Mouse (Mus musculus) limb, embryonic 11.5 days (tissue): ENCODE data around the gene Abhd12b. TPM values are rescaled to one million over a fixed set of nuclear protein-coding genes. Genes with fewer than 3 reads are reported as not detected.

ENCODE experiments used
- ATAC-seq: fragments of 200-750 bp; cut with Nextera tagmentation; 2 replicates; pipeline ENCODE4 v1.8.0; 2017; ENCODE audit warnings: low read depth; ENCODE audit not compliant: insufficient number of reproducible peaks, low FRiP score, low TSS enrichment
- DNase-seq: peaks from one replicate; pipeline ENCODE4 v3.0.0-alpha.2; 2015; ENCODE audit warnings: low spot score
- H3K27ac ChIP-seq: fragments of 300-500 bp; sonication (generic); replicated peaks from 2 replicates; pipeline ENCODE4 v1.5.1; 2014; ENCODE audit warnings: low read depth, mild to moderate bottlenecking, low read length
- H3K27me3 ChIP-seq: fragments of 300-500 bp; sonication (generic); 2 replicates; pipeline ENCODE4 v1.6.1; 2014; ENCODE audit warnings: mild to moderate bottlenecking, low read length, mixed read lengths; ENCODE audit not compliant: control insufficient read depth, insufficient read depth
- H3K36me3 ChIP-seq: fragments of 300-500 bp; sonication (generic); 2 replicates; pipeline ENCODE4 v1.6.1; 2014; ENCODE audit warnings: mild to moderate bottlenecking, low read length, moderate library complexity, mixed read lengths; ENCODE audit not compliant: control insufficient read depth, insufficient read depth
- H3K4me1 ChIP-seq: fragments of 300-500 bp; sonication (generic); 2 replicates; pipeline ENCODE4 v1.6.1; 2014; ENCODE audit warnings: low read length, mixed read lengths; ENCODE audit not compliant: control insufficient read depth, insufficient read depth
- H3K4me2 ChIP-seq: fragments of 300-500 bp; sonication (generic); 2 replicates; pipeline ENCODE4 v1.6.1; 2014; ENCODE audit warnings: low read depth, mild to moderate bottlenecking, moderate library complexity; ENCODE audit not compliant: severe bottlenecking
- H3K4me3 ChIP-seq: fragments of 300-500 bp; sonication (generic); 2 replicates; pipeline ENCODE4 v1.5.1; 2014; ENCODE audit warnings: low read depth, low read length
- H3K9ac ChIP-seq: fragments of 300-500 bp; sonication (generic); 2 replicates; pipeline ENCODE4 v1.6.1; 2014; ENCODE audit warnings: mild to moderate bottlenecking, low read length
- H3K9me3 ChIP-seq: fragments of 300-500 bp; sonication (generic); 2 replicates; pipeline ENCODE4 v1.6.1; 2016; ENCODE audit warnings: low read length; ENCODE audit not compliant: control insufficient read depth
- WGBS: fragments of 180-500 bp; shearing (Covaris S2); extraction: QIAGEN DNeasy Blood & Tissue Kit; methylation state at CpG from one replicate; pipeline ENCODE4 v1.1.7; 2014; 5-methylcytosine and 5-hydroxymethylcytosine counted together
- polyA plus RNA-seq: library from polyadenylated mRNA; unstranded; fragments of >200 nt; fragmentation: Nextera tagmentation; extraction: Ambion mirVana; gene quantifications from 2 replicates; pipeline ENCODE4 v1.2.1, GENCODE M21; 2014

The Abhd12b gene
- polyA plus RNA-seq, 1 experiment from 2014 or later: 0.15 TPM

DNA sequence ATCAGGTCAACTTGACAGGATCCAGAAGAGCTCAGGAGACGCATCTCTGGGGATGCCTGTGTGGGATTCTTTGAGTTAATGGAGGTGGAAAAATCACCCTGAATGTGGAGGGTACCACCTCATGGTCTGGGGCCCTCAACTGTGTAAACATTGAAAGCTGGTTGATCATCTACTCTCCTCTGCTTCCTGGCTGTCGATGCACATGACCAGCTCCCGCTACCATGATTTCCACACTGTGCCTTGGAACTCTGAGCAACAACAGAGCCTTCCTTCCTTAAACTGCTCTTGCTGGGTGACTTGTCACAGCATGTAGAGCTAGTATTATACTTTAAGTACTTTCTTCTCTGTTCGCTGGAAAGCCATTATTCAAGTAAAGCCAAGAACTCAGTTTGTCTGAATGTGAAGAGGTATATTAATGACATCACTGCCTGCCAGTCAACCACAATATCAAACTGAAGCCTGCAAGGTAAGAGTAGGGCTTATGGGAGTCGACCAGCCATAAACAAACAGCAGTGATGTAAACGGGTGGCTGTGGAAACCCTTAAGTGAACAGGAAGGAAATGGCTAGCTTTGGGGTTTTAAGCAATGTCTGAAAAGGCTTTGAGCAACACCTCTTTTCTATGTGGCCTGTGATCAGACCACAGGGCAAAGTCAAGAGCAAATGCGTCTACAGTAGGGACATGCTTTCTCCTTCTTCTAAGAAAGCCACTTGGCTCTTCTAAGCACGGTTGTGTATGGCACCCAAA, 65.0 kb downstream of the Abhd12b start:
- no peak overlapping the region for H3K9ac ChIP-seq
- H3K27me3 ChIP-seq: no peaks in the 10 kb centered on the region
- ATAC-seq (no peak), DNase-seq (no peak)
- no peaks in the 10 kb centered on the region for H3K9me3 ChIP-seq
- no peak overlapping the region for H3K27ac ChIP-seq
- H3K4me2 ChIP-seq: no peak overlapping the region
- no peak overlapping the region for H3K4me3 ChIP-seq
- 90% methylated on average over 8 of the region's 8 CpGs for WGBS
- H3K36me3 ChIP-seq: no peaks in the 10 kb centered on the region
- H3K4me1 ChIP-seq: no peaks in the 10 kb centered on the region

DNA sequence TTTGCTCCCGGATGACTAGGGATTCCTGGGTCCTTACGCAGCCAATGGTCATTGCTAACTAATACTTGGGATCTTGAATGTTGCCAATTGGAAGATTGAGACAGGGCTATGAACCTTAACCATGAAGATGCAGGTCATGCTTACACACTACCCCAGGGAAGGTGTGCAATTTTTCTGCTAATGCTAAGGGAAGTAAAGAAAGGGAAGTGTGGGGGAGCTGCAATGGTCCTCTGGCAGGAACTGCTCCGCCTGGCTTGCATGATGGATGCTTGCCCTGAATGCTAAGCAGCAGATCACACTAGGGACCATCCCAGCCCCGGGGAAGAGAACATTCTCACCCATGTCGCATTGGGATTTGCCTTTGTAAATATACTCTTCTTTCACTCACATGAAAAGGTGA, 67.5 kb downstream of the Abhd12b start:
- no peak for DNase-seq
- Histone ChIP-seq H3K9me3 (no peaks in the 10 kb centered on the region), H3K36me3 (no peaks in the 10 kb centered on the region), H3K27ac (no peak overlapping the region), H3K4me3 (no peak overlapping the region), H3K27me3 (0 out of 2 replicates have a peak, but pooled peaks cover 1% of the 10 kb centered on the region), H3K4me1 (no peaks in the 10 kb centered on the region), H3K9ac (no peak overlapping the region), H3K4me2 (no peak overlapping the region)
- ATAC-seq: no peak
- WGBS: 83% methylated on average over 5 of the region's 5 CpGs

DNA sequence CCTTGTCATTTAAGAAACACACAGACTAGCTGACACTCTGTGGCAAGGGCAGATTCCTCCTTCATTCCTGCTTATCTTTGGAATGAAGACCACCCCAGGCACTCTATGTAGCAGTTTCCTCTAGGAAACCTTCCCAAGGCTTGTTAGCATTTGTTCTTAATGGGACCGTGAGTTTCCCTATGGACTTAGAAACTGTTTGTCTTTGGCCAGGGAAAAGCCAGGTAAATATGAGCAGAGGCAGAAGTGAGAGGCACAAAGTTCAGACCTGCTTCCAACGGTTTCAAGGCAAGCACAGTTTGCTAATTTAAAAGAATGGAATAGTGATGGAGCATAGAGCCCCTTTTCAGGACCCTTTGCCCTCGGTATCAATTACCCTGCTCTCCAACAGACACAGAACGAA, 69.4 kb downstream of the Abhd12b start:
- DNase-seq (no peak), ATAC-seq (no peak)
- no peaks in the 10 kb centered on the region for H3K36me3 ChIP-seq
- H3K9ac ChIP-seq: no peak overlapping the region
- no peak overlapping the region for H3K4me3 ChIP-seq
- H3K9me3 ChIP-seq: no peaks in the 10 kb centered on the region
- H3K4me2 ChIP-seq: no peak overlapping the region
- H3K27me3 ChIP-seq: 0 out of 2 replicates have a peak, but pooled peaks cover 3% of the 10 kb centered on the region
- no peak overlapping the region for H3K27ac ChIP-seq
- WGBS: 75% methylated on average over 4 of the region's 4 CpGs
- H3K4me1 ChIP-seq: peaks cover 6% of the 10 kb centered on the region

DNA sequence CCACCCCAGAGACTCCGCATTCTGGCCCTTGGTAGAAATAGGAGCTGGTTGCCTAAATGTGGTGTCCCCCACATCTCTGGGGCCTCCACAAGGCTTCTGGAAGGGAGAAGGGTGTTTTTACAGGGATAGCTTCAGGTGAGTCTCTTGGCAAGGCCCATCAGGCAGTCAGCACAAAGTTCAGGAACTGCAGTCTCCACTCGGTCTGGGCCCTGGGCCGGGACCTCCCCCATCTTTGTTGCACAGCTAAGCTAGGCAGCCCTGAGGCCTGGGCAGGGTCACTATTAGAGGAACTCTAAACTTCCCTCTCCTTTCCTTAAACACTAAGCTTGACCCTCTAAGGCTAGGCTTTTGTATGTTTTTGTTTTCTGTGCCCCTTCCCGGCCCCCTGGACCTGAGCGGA, 72.7 kb downstream of the Abhd12b start:
- WGBS: 32% methylated on average over 5 of the region's 5 CpGs
- Histone ChIP-seq H3K27me3 (0 out of 2 replicates have a peak, but pooled peaks cover 3% of the 10 kb centered on the region), H3K4me1 (peaks cover 6% of the 10 kb centered on the region), H3K9me3 (no peaks in the 10 kb centered on the region), H3K36me3 (no peaks in the 10 kb centered on the region), H3K27ac (no peak overlapping the region), H3K4me3 (peak overlapping the region; percentile 44; the same call in 1 of the 2 replicates), H3K4me2 (peak overlapping the region; percentile 86), H3K9ac (no peak overlapping the region)
- ATAC-seq (no peak), DNase-seq (no peak)

DNA sequence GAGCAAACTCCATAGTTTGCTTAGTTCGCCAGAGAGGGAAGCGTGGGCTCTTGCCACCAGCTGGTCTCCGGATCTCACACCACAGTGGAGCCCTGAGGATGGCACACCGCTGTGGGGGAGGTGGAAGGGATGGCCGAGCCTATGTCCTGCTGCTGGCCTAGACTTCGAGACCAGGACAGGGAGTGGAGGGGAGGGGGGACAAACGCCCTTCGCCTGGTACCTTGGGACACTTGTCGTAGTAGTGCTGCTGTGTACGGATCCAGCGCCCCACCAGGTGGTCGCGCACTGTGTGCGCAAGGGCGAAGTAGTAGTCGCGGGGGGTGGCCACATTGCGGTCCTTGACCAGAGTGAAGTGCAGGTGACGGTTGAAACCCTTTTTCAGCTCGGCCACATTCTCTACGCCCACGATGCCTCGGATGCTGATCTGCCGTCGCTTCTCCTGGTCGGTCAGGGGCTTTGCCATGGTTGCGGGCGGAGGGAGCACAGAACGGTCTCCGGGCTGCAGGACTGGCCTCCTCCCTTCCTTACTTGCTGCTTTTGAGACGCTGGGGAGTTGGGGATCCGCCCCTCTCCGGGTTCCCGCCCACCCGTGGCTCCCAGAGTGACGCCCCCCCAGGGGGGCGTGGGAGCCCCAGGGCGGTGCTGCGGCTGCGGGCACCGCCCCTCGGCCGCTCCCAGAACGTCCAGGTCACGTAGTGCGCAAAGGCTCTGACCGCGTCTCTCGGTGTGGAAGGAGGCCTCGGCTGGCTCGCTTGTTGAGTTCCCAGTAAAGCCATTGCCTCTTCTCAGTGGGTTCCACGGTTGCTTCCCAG, 73.4 kb downstream of the Abhd12b start:
- peak overlapping the region; percentile 21; the same call in 1 of the 2 replicates for H3K27ac ChIP-seq
- H3K36me3 ChIP-seq: no peaks in the 10 kb centered on the region
- peak; percentile 84 for ATAC-seq
- H3K27me3 ChIP-seq: 0 out of 2 replicates have a peak, but pooled peaks cover 3% of the 10 kb centered on the region
- peak overlapping the region; percentile 53 for H3K9ac ChIP-seq
- peak overlapping the region; percentile 86 for H3K4me2 ChIP-seq
- 1% methylated on average over 52 of the region's 52 CpGs for WGBS
- H3K4me3 ChIP-seq: peak overlapping the region; percentile 44
- H3K4me1 ChIP-seq: peaks cover 6% of the 10 kb centered on the region
- peak; percentile 76 for DNase-seq
- no peaks in the 10 kb centered on the region for H3K9me3 ChIP-seq

DNA sequence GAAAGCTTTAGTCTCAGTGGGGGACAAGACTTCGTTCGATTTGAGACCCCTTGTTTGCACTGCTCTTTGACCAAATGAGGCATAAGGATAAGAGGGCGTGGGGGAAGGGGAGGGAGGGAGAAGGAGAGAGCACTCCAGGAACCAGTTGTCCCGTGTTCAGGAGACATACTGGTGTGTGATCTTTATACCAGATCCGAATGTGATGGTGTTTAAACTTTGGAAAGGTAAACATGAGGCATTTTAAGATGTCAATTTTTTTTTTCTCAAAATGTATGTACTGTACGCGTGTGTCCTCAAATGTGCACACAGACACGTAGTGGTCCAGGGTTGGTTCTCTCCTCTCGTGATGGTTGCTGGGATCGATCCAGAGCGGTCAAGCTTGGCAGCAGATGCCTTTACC, 74.2 kb downstream of the Abhd12b start:
- no peak for DNase-seq
- Histone ChIP-seq H3K4me2 (peak overlapping the region; percentile 86), H3K9ac (no peak overlapping the region), H3K27me3 (0 out of 2 replicates have a peak, but pooled peaks cover 3% of the 10 kb centered on the region), H3K27ac (no peak overlapping the region), H3K4me1 (peaks cover 6% of the 10 kb centered on the region), H3K36me3 (no peaks in the 10 kb centered on the region), H3K4me3 (no peak overlapping the region), H3K9me3 (no peaks in the 10 kb centered on the region)
- WGBS: 65% methylated on average over 11 of the region's 11 CpGs
- no peak for ATAC-seq

DNA sequence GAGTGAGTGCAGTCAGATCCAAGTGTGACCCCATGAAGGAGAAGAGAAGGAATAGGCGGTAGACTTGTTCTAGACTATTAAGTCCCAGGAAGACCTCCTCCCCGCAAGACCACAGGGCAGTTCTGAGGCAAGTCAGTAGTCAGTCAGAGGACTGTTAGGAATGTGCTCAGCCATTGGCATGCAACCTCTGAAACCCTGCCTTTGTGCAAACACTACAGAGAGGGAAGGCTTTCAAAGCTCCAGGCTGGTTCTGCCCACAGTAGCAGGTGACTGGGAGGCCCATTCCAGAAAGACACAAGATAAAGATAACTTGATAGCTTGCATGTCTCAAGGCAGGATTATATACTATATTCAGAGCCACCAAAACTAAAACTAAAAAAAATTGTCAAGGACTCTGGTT, 77.4 kb downstream of the Abhd12b start, which contains the start of gene Pygl:
Gene Pygl, minus strand, starts transcription at position 195 of the 400 bp plus-strand sequence.
- H3K4me2 ChIP-seq: no peak within 1 kb of the TSS
- WGBS: 93% methylated on average over 2 of the region's 2 CpGs
- DNase-seq: no peak
- ATAC-seq: no peak
- peaks cover 6% of the 10 kb centered on the region for H3K4me1 ChIP-seq
- H3K9me3 ChIP-seq: no peaks in the 10 kb centered on the region
- no peak within 1 kb of the TSS for H3K27ac ChIP-seq
- 0 out of 2 replicates have a peak, but pooled peaks cover 3% of the 10 kb centered on the region for H3K27me3 ChIP-seq
- H3K4me3 ChIP-seq: no peak within 1 kb of the TSS
- no peak within 1 kb of the TSS for H3K9ac ChIP-seq
- no peaks in the 10 kb centered on the region for H3K36me3 ChIP-seq

DNA sequence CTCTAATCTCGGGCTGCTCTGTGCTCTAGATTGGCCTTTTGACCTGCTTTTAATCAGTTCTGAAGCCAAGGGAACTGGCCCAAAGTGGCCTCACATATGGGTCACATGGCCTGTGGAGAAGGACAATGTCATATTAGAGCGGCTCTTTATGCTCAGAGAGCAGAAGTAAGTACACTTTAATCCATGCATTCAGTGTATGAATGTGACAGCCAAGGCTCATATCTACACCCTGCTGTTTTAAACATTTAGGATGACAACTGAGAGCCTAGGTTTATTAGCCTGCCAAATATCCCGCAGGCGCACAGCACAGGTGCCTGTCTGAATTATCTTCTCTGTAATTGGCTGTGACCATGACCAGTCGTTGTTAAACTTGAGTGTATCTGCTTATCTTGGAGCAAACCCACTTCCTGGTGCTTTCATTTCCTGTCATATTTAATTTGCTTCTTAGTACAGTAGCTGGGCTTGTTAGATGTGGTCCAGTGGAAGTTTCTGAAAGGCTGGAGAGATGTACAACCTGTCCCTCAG, 78.1 kb downstream of the Abhd12b start:
- no peak overlapping the region for H3K4me2 ChIP-seq
- H3K9me3 ChIP-seq: no peaks in the 10 kb centered on the region
- H3K36me3 ChIP-seq: no peaks in the 10 kb centered on the region
- H3K27ac ChIP-seq: no peak overlapping the region
- no peak overlapping the region for H3K9ac ChIP-seq
- H3K4me1 ChIP-seq: peaks cover 5% of the 10 kb centered on the region
- DNase-seq (no peak), ATAC-seq (no peak)
- H3K4me3 ChIP-seq: no peak overlapping the region
- 63% methylated on average over 5 of the region's 5 CpGs for WGBS
- no peaks in the 10 kb centered on the region for H3K27me3 ChIP-seq
